Mouse (Mus musculus) NIH3T3 (cell line): Measurements from ENCODE around the gene Golt1b.

Experiments used
- DNase-seq: peaks from one replicate; pipeline ENCODE4 v3.0.0-alpha.2; 2012; ENCODE audit warnings: low read depth

Golt1b gene

GRCm38 (mm10) chr6:142384521-142384920 is 2.5 kb upstream of the Golt1b start:
- no peak for DNase-seq

DNA sequence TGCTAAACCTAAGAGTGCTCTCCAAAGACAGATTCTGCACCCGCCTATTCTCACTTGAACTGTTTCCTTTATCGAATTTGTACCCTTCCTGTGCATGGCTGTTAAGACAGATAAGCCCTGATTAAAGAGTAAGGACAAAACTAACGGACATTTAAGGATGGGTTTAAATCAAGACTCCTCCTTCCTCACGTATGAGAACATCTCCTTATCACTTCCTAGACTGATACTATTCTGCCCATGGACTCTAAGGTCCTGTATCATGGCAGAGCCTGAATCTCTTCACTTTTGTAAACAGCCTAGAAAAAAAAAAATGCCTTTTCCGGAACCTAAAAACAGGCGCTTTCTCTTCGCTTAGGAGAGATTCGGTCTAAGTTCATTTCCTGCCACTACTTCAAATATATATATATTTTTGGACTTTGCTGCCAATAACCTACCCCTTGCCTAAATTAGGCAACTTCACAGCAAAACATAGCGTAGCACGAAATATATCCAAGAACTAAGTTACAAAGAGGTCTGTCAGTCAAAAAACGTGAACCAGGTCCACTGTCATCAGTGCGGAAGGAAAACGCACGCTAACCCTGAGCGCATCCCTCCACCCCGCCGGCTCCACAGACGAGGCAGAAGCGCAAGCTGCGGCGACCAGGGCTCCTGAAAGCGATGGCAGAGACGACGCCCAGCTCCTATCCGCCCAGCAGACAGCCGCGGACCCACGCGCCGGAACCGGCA is 573 bp upstream of the Golt1b start:
- DNase-seq: no peak

- peak; percentile 44 for DNase-seq
Observed at GRCm38 (mm10) chr6:142387755-142388271, 792 bp downstream of the Golt1b start.

DNA sequence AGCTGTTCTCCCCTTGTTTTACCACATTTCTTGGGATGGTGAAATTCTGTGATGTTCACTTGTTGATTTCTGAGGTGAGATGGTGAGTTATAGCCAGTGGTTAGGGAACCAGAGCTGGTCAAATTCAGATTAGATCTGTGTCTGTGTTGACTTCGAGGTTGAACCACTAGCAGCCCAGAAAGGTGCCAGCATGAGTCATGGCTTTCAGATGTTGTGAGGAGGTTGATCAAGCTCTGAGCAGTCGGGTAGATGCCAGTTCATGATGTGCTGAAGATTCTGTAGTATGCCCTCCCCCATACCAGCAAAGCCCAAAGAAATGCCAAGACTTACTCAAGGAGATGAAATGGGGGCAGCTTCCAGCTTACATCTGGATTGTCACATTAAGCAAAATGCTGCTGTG is 2.1 kb downstream of the Golt1b start:
- DNase-seq: peak; percentile 68

GRCm38 (mm10) chr6:142392312-142392711 is 5.3 kb downstream of the Golt1b start:
- no peak for DNase-seq

DNA sequence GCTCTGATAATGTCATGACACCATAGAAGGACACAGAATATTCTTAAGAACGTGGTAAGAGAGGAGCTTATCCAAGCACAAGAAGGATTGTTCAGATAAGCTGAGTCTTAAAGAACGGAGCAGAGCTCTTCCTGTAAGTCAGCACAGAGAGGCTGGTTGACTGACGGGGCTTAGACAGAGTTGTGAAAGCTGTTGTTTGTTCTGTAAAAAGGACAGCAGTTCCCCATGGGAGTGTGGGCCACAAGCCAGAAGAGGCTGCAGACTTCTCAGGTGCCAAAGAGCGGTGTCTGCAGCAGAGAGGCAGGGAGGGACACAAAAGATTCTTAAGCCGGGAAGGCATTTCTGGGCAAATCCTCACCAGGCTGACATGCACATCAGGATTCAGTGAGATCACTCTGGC is 7.6 kb downstream of the Golt1b start:
- no peak for DNase-seq

DNA sequence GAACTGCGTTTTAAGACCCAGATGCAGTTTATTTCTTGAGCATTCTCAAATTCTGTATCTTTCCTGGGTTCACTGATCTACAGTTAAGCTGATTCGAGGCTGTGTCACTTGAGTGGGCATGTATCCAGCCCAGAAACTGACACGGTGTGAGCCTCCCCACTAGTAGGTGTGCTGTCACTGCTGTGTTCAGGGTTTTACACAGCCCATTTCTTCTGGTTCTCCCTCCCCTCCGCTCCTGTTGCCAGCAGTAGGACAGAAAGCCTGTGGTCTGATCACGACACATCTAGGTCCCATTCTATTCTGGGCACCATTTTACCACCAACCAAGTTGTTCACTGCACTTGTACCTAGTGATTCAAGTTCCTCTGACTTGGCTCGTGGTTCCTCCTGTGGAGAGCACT is 8.7 kb downstream of the Golt1b start:
- no peak for DNase-seq

DNA sequence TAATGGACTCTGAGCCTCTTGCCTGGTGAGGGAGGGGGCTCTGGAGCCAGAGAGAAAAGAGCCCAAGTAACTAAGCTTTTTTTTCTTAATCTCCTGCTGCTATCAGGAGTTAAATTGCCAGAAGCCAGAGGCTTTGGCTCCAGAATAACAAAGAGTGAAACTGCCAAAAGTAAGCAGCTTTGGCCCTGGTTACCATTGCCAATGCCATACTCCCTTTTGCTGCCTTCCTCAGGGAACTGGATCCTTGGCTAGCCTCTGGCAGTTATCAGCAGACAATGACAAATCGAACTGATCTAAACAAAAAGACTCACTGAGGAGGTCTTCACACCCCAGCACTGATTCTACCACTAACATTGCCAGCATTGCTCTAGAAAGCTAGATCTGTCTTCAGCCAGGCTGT is 24.1 kb downstream of the Golt1b start:
- peak; percentile 28 for DNase-seq

GRCm38 (mm10) chr6:142412906-142413491 is 26.0 kb downstream of the Golt1b start, which contains the start of gene Spx:
TSS of gene Spx (plus strand) at chr6:142413441.
- peak; percentile 68 for DNase-seq

- no peak for DNase-seq
Observed at GRCm38 (mm10) chr6:142413845-142414244, 26.8 kb downstream of the Golt1b start.

- no peak for DNase-seq
Observed at GRCm38 (mm10) chr6:142414597-142414996, 27.6 kb downstream of the Golt1b start.

DNA sequence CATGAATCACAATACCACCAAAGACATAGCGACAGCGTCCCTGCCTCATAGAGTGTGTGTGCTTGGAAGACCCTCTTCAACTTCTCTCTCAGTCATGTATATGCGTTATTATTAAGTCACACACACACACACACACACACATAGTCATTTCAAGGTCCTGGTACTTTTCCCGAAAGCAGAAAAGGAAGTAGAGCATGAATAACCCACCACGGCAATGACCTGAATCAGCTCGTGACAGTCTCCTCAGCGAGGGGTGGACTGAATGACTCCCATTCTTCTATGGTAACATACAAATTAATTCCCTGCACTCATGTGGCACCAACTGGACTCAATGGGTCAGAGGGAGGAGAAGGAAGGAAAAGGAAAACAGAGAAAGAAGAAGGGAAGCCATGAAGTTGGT is 38.0 kb downstream of the Golt1b start:
- DNase-seq: no peak

DNA sequence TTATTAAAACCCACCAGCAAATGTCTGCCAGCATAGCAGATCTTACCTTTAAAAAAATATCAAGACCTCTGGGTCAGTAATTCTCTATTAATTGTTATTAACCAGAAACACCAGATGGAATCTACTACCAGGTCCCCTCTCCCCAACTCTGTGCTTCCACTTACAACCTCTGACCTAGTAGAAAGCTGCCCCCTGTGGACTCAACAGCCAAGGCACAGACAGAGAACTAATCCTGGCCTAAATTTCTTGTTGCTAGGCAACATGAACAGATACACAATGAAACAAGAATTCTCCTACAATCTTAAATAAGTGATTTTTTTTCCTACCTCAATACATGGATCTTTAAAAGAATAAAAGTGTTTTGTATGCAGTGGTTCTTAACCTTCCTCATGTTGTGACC is 42.1 kb downstream of the Golt1b start:
- DNase-seq: no peak

GRCm38 (mm10) chr6:142451381-142451780 is 64.4 kb downstream of the Golt1b start:
- no peak for DNase-seq

GRCm38 (mm10) chr6:142453311-142453710 is 66.3 kb downstream of the Golt1b start:
- DNase-seq: no peak
